Mouse (Mus musculus) common myeloid progenitor, adult 5-6 weeks (primary cell): Measurements from ENCODE around the gene Asb16. TPM values are rescaled to one million over a fixed set of nuclear protein-coding genes. Genes with fewer than 3 reads are reported as not detected.
A peak's percentile ranks its signal among the peaks of the same experiment; 100 is the strongest.
"Not testable (repeated sequence)": the region's sequence is repeated elsewhere in the genome, so short reads cannot be mapped to it uniquely, and the experiment has no call there.

Experiments
- ATAC-seq: replicated peaks from 2 replicates; pipeline ENCODE4 v1.8.0; 2016; ENCODE audit warnings: low read depth, mild to moderate bottlenecking, moderate TSS enrichment, inconsistent platforms; ENCODE audit not compliant: poor library complexity, severe bottlenecking
- total RNA-seq: library from RNA; stranded (forward); fragments of 200-1000, 187-1606 nt; gene quantifications from 2 replicates; pipeline ENCODE4 v1.2.3, GENCODE M21; 2017

Asb16 gene
- total RNA-seq, 1 experiment from 2014 or later = 0.18 TPM

GRCm38 (mm10) chr11:102240636-102241035 is 27.9 kb upstream of the Asb16 start:
- no peak for ATAC-seq

- no peak for ATAC-seq
These were observed 27.3 kb upstream of the Asb16 start for GRCm38 (mm10) chr11:102241246-102241645.

- ATAC-seq = no peak
These were observed 26.7 kb upstream of the Asb16 start for GRCm38 (mm10) chr11:102241874-102242273.

- ATAC-seq = peak; percentile 85
These were observed 23.6 kb upstream of the Asb16 start for GRCm38 (mm10) chr11:102244926-102245449.

GRCm38 (mm10) chr11:102245581-102246272 is 22.8 kb upstream of the Asb16 start:
- no peak for ATAC-seq

GRCm38 (mm10) chr11:102246273-102246635 is 22.3 kb upstream of the Asb16 start:
- no peak for ATAC-seq

GRCm38 (mm10) chr11:102246871-102247270 is 21.7 kb upstream of the Asb16 start:
- no peak for ATAC-seq

GRCm38 (mm10) chr11:102248630-102249230 is 19.8 kb upstream of the Asb16 start, which contains the start of gene BC030867:
TSS of gene BC030867 (plus strand) at chr11:102248882.
- peak; percentile 81 for ATAC-seq

GRCm38 (mm10) chr11:102249351-102250090 is 19.0 kb upstream of the Asb16 start:
- no peak for ATAC-seq

- no peak; the same call in 1 of the 2 replicates for ATAC-seq
These were observed 11.0 kb upstream of the Asb16 start for GRCm38 (mm10) chr11:102257514-102257913.

GRCm38 (mm10) chr11:102258095-102258494 is 10.4 kb upstream of the Asb16 start:
- no peak for ATAC-seq

GRCm38 (mm10) chr11:102258521-102258920 is 10.0 kb upstream of the Asb16 start:
- no peak for ATAC-seq

- no peak for ATAC-seq
These were observed 5.3 kb upstream of the Asb16 start for GRCm38 (mm10) chr11:102263211-102263610.

GRCm38 (mm10) chr11:102265816-102266215 is 2.7 kb upstream of the Asb16 start:
- no peak for ATAC-seq

GRCm38 (mm10) chr11:102266631-102267355 is 1.8 kb upstream of the Asb16 start:
- no peak for ATAC-seq

- ATAC-seq = peak; percentile 81
These were observed 1.1 kb upstream of the Asb16 start for GRCm38 (mm10) chr11:102267480-102267879.

GRCm38 (mm10) chr11:102276411-102276915 is 7.9 kb downstream of the Asb16 start:
- ATAC-seq = peak; percentile 75

GRCm38 (mm10) chr11:102277754-102278153 is 9.2 kb downstream of the Asb16 start:
- no peak for ATAC-seq

- ATAC-seq = no peak
These were observed 11.1 kb downstream of the Asb16 start for GRCm38 (mm10) chr11:102279595-102279994.

GRCm38 (mm10) chr11:102280267-102280666 is 11.7 kb downstream of the Asb16 start:
- not testable (repeated sequence) for ATAC-seq
